Mouse (Mus musculus) CD4-positive, CD25-positive, alpha-beta regulatory T cell, adult 2 months (primary cell): Measurements from ENCODE around the gene Gnao1.

Experiments used
- DNase-seq: peaks from one replicate; pipeline ENCODE4 v3.0.0-alpha.2; 2012; ENCODE audit warnings: low read depth, low spot score

Gnao1 gene

GRCm38 (mm10) chr8:93893556-93893955 lies 83.8 kb downstream of the Gnao1 start:
- DNase-seq: no peak

- no peak for DNase-seq
These were observed 87.2 kb downstream of the Gnao1 start for GRCm38 (mm10) chr8:93896841-93897551.

- DNase-seq: no peak
These were observed 88.8 kb downstream of the Gnao1 start for GRCm38 (mm10) chr8:93898570-93898969.

- DNase-seq: no peak
These were observed 92.3 kb downstream of the Gnao1 start for GRCm38 (mm10) chr8:93902040-93902439.

- DNase-seq: no peak
These were observed 97.2 kb downstream of the Gnao1 start for GRCm38 (mm10) chr8:93906961-93907360.

GRCm38 (mm10) chr8:93907987-93908441 lies 98.2 kb downstream of the Gnao1 start:
- DNase-seq: no peak

- no peak for DNase-seq
These were observed 98.8 kb downstream of the Gnao1 start for GRCm38 (mm10) chr8:93908546-93908945.

GRCm38 (mm10) chr8:93911715-93912555 lies 102.2 kb downstream of the Gnao1 start:
- no peak for DNase-seq

- DNase-seq: no peak
These were observed 108.2 kb downstream of the Gnao1 start for GRCm38 (mm10) chr8:93917859-93918421.

GRCm38 (mm10) chr8:93918580-93918979 lies 108.8 kb downstream of the Gnao1 start:
- DNase-seq: no peak

GRCm38 (mm10) chr8:93919422-93919821 lies 109.7 kb downstream of the Gnao1 start:
- no peak for DNase-seq

GRCm38 (mm10) chr8:93919916-93920589 lies 110.3 kb downstream of the Gnao1 start:
- DNase-seq: no peak

- DNase-seq: no peak
These were observed 110.8 kb downstream of the Gnao1 start for GRCm38 (mm10) chr8:93920590-93920948.

- no peak for DNase-seq
These were observed 114.2 kb downstream of the Gnao1 start for GRCm38 (mm10) chr8:93923897-93924334.

- DNase-seq: no peak
These were observed 115.7 kb downstream of the Gnao1 start for GRCm38 (mm10) chr8:93925513-93925912.

- DNase-seq: no peak
These were observed 119.5 kb downstream of the Gnao1 start for GRCm38 (mm10) chr8:93929233-93929632.

GRCm38 (mm10) chr8:93931336-93931735 lies 121.6 kb downstream of the Gnao1 start:
- no peak for DNase-seq

- peak; percentile 76 for DNase-seq
These were observed 123.1 kb downstream of the Gnao1 start for GRCm38 (mm10) chr8:93932873-93933272.

GRCm38 (mm10) chr8:93933288-93933687 lies 123.5 kb downstream of the Gnao1 start:
- no peak for DNase-seq

GRCm38 (mm10) chr8:93938193-93938592 lies 128.4 kb downstream of the Gnao1 start:
- no peak for DNase-seq

GRCm38 (mm10) chr8:93940542-93941423 lies 131.0 kb downstream of the Gnao1 start:
- DNase-seq: no peak
